Mouse (Mus musculus) stomach, embryonic 14.5 days (tissue): ENCODE measurements around the gene Apoa1. TPM values are rescaled to one million over a fixed set of nuclear protein-coding genes. Genes with fewer than 3 reads are reported as not detected.

Experiments
- ATAC-seq: fragments of 200-750 bp; cut with Nextera tagmentation; 2 replicates; pipeline ENCODE4 v1.8.0; 2017; ENCODE audit warnings: low read depth, moderate TSS enrichment; ENCODE audit not compliant: insufficient number of reproducible peaks, insufficient read depth, low FRiP score
- H3K27ac ChIP-seq: fragments of 300-500 bp; sonication (generic); 2 replicates; pipeline ENCODE4 v1.5.1; 2014; ENCODE audit warnings: mild to moderate bottlenecking, low read length, moderate library complexity, mixed read lengths
- H3K27me3 ChIP-seq: fragments of 300-500 bp; sonication (generic); 2 replicates; pipeline ENCODE4 v1.6.1; 2014; ENCODE audit warnings: low read length, control low read depth, mixed read lengths; ENCODE audit not compliant: control insufficient read depth, insufficient read depth
- H3K36me3 ChIP-seq: fragments of 300-500 bp; sonication (generic); 2 replicates; pipeline ENCODE4 v1.6.1; 2014; ENCODE audit warnings: mild to moderate bottlenecking, control low read depth, low read length, moderate library complexity, mixed read lengths; ENCODE audit not compliant: control insufficient read depth, insufficient read depth
- H3K4me1 ChIP-seq: fragments of 300-500 bp; sonication (generic); 2 replicates; pipeline ENCODE4 v1.6.1; 2014; ENCODE audit warnings: low read length, control low read depth, mixed read lengths; ENCODE audit not compliant: control insufficient read depth, insufficient read depth
- H3K4me2 ChIP-seq: fragments of 300-500 bp; sonication (generic); replicated peaks from 2 replicates; pipeline ENCODE4 v1.6.1; 2014; ENCODE audit warnings: low read depth, low read length, control low read depth
- H3K4me3 ChIP-seq: fragments of 300-500 bp; sonication (generic); 2 replicates; pipeline ENCODE4 v1.5.1; 2014; ENCODE audit warnings: low read depth, low read length, control low read depth
- H3K9ac ChIP-seq: fragments of 300-500 bp; sonication (generic); replicated peaks from 2 replicates; pipeline ENCODE4 v1.6.1; 2014; ENCODE audit warnings: low read depth, mild to moderate bottlenecking, control low read depth, low read length, moderate library complexity, mixed read lengths
- H3K9me3 ChIP-seq: fragments of 300-500 bp; sonication (generic); 2 replicates; pipeline ENCODE4 v1.6.1; 2016; ENCODE audit warnings: low read depth, low read length, control low read depth; ENCODE audit not compliant: control insufficient read depth
- WGBS: fragments of 180-500 bp; shearing (Covaris S2); extraction: QIAGEN DNeasy Blood & Tissue Kit; methylation state at CpG from one replicate; pipeline ENCODE4 v1.1.7; 2014; 5-methylcytosine and 5-hydroxymethylcytosine counted together
- polyA plus RNA-seq: library from polyadenylated mRNA; unstranded; fragments of >200 nt; fragmentation: Nextera tagmentation; extraction: Ambion mirVana; gene quantifications from 2 replicates; pipeline ENCODE4 v1.2.1, GENCODE M21; 2014

Apoa1 gene
- polyA plus RNA-seq, 1 experiment from 2014 or later, result 70.2 TPM

- no peak for ATAC-seq
- H3K9me3 ChIP-seq, result no peaks in the 10 kb centered on the region
- H3K27ac ChIP-seq, result no peak overlapping the region
- H3K4me1 ChIP-seq, result no peaks in the 10 kb centered on the region
- 81% methylated on average over 10 of the region's 10 CpGs for WGBS
- no peak overlapping the region for H3K4me2 ChIP-seq
- H3K4me3 ChIP-seq, result no peak overlapping the region
- H3K9ac ChIP-seq, result no peak overlapping the region
- no peaks in the 10 kb centered on the region for H3K27me3 ChIP-seq
- H3K36me3 ChIP-seq, result no peaks in the 10 kb centered on the region
Measured at GRCm38 (mm10) chr9:46256658-46257385, 28.4 kb downstream of the Apoa1 start.

- 83% methylated on average over 3 of the region's 3 CpGs for WGBS
- H3K27ac ChIP-seq, result no peak overlapping the region
Measured at GRCm38 (mm10) chr9:46257546-46257945, 29.2 kb downstream of the Apoa1 start.

GRCm38 (mm10) chr9:46259111-46259510 is 30.7 kb downstream of the Apoa1 start:
- H3K27me3 ChIP-seq, result no peaks in the 10 kb centered on the region
- ATAC-seq, result no peak
- H3K27ac ChIP-seq, result no peak overlapping the region
- H3K4me1 ChIP-seq, result no peaks in the 10 kb centered on the region
- H3K36me3 ChIP-seq, result no peaks in the 10 kb centered on the region
- no peak overlapping the region for H3K4me2 ChIP-seq
- 87% methylated on average over 6 of the region's 6 CpGs for WGBS
- H3K4me3 ChIP-seq, result no peak overlapping the region
- no peaks in the 10 kb centered on the region for H3K9me3 ChIP-seq
- no peak overlapping the region for H3K9ac ChIP-seq

More at GRCm38 (mm10) chr9:46257546-46257945, 29.2 kb downstream of the Apoa1 start:
- no peak overlapping the region for H3K4me3 ChIP-seq
- H3K9me3 ChIP-seq, result no peaks in the 10 kb centered on the region
- no peaks in the 10 kb centered on the region for H3K4me1 ChIP-seq
- no peaks in the 10 kb centered on the region for H3K27me3 ChIP-seq
- ATAC-seq, result no peak
- H3K9ac ChIP-seq, result no peak overlapping the region
- no peak overlapping the region for H3K4me2 ChIP-seq
- no peaks in the 10 kb centered on the region for H3K36me3 ChIP-seq

GRCm38 (mm10) chr9:46261131-46261530 is 32.8 kb downstream of the Apoa1 start:
- no peak overlapping the region for H3K9ac ChIP-seq

GRCm38 (mm10) chr9:46268343-46268873 is 40.0 kb downstream of the Apoa1 start, which contains the start of gene Apoa5:
TSS of gene Apoa5 (plus strand) at chr9:46268633.
- Histone ChIP-seq H3K4me2 (no peak within 1 kb of the TSS), H3K9me3 (no peaks in the 10 kb centered on the region), H3K4me3 (no peak within 1 kb of the TSS), H3K36me3 (no peaks in the 10 kb centered on the region), H3K27me3 (peaks cover 4% of the 10 kb centered on the region; the same call in 1 of the 2 replicates), H3K27ac (no peak within 1 kb of the TSS), H3K4me1 (no peaks in the 10 kb centered on the region), H3K9ac (no peak within 1 kb of the TSS)
- WGBS, result 43% methylated on average over 7 of the region's 7 CpGs
- ATAC-seq, result no peak

More at GRCm38 (mm10) chr9:46261131-46261530, 32.8 kb downstream of the Apoa1 start:
- H3K27ac ChIP-seq, result no peak overlapping the region
- H3K4me2 ChIP-seq, result no peak overlapping the region
- no peaks in the 10 kb centered on the region for H3K9me3 ChIP-seq
- H3K4me3 ChIP-seq, result no peak overlapping the region
- WGBS, result 80% methylated on average over 7 of the region's 7 CpGs
- no peaks in the 10 kb centered on the region for H3K27me3 ChIP-seq
- no peak for ATAC-seq
- no peaks in the 10 kb centered on the region for H3K4me1 ChIP-seq
- no peaks in the 10 kb centered on the region for H3K36me3 ChIP-seq

- H3K9me3 ChIP-seq, result no peaks in the 10 kb centered on the region
- H3K4me1 ChIP-seq, result peaks cover 6% of the 10 kb centered on the region
- WGBS, result 84% methylated on average over 5 of the region's 5 CpGs
- H3K4me3 ChIP-seq, result no peak overlapping the region
- peaks cover 4% of the 10 kb centered on the region; the same call in 1 of the 2 replicates for H3K27me3 ChIP-seq
- no peak for ATAC-seq
- no peaks in the 10 kb centered on the region for H3K36me3 ChIP-seq
- no peak overlapping the region for H3K27ac ChIP-seq
- no peak overlapping the region for H3K4me2 ChIP-seq
- H3K9ac ChIP-seq, result no peak overlapping the region
Measured at GRCm38 (mm10) chr9:46269125-46269524, 40.7 kb downstream of the Apoa1 start.

GRCm38 (mm10) chr9:46270782-46271181 is 42.4 kb downstream of the Apoa1 start:
- H3K36me3 ChIP-seq, result peaks cover 6% of the 10 kb centered on the region; the same call in 1 of the 2 replicates
- H3K27ac ChIP-seq, result no peak overlapping the region
- H3K27me3 ChIP-seq, result peaks cover 4% of the 10 kb centered on the region; the same call in 1 of the 2 replicates
- H3K9me3 ChIP-seq, result no peaks in the 10 kb centered on the region
- H3K4me2 ChIP-seq, result no peak overlapping the region
- ATAC-seq, result no peak
- WGBS, result 91% methylated on average over 4 of the region's 4 CpGs
- peaks cover 6% of the 10 kb centered on the region for H3K4me1 ChIP-seq
- H3K4me3 ChIP-seq, result no peak overlapping the region
- no peak overlapping the region for H3K9ac ChIP-seq

- peaks cover 18% of the 10 kb centered on the region; the same call in 1 of the 2 replicates for H3K36me3 ChIP-seq
- no peak overlapping the region for H3K9ac ChIP-seq
- H3K27ac ChIP-seq, result no peak overlapping the region
- no peaks in the 10 kb centered on the region for H3K9me3 ChIP-seq
- H3K4me2 ChIP-seq, result no peak overlapping the region
- H3K4me3 ChIP-seq, result no peak overlapping the region
- H3K27me3 ChIP-seq, result peaks cover 4% of the 10 kb centered on the region; the same call in 1 of the 2 replicates
- ATAC-seq, result no peak
- H3K4me1 ChIP-seq, result peaks cover 6% of the 10 kb centered on the region
- 77% methylated on average over 9 of the region's 9 CpGs for WGBS
Measured at GRCm38 (mm10) chr9:46272070-46272469, 43.7 kb downstream of the Apoa1 start.
